Mouse (Mus musculus): ENCODE measurements around the gene Ubald1.

The Ubald1 gene

GRCm38 (mm10) chr16:4871926-4872325 is 8.2 kb downstream of the Ubald1 start:
- no peak for DNase-seq (ENCODE audit: low spot score)

GRCm38 (mm10) chr16:4870490-4870889 is 9.6 kb downstream of the Ubald1 start:
- DNase-seq (ENCODE audit: low spot score): no peak

- no peak for DNase-seq (ENCODE audit: low spot score)
Measured at GRCm38 (mm10) chr16:4866101-4866695, 13.9 kb downstream of the Ubald1 start.

- no peak for DNase-seq (ENCODE audit: low spot score)
Measured at GRCm38 (mm10) chr16:4863742-4864141, 16.4 kb downstream of the Ubald1 start.

GRCm38 (mm10) chr16:4862863-4863483 is 17.1 kb downstream of the Ubald1 start:
- DNase-seq (ENCODE audit: low spot score): peak; percentile 62

GRCm38 (mm10) chr16:4861392-4861791 is 18.7 kb downstream of the Ubald1 start:
- no peak for DNase-seq (ENCODE audit: low spot score)

- no peak for DNase-seq (ENCODE audit: low spot score)
Measured at GRCm38 (mm10) chr16:4855046-4855650, 25.0 kb downstream of the Ubald1 start.

GRCm38 (mm10) chr16:4850938-4851628 is 29.0 kb downstream of the Ubald1 start:
- DNase-seq (ENCODE audit: low spot score): no peak

- no peak for DNase-seq (ENCODE audit: low spot score)
Measured at GRCm38 (mm10) chr16:4850361-4850760, 29.8 kb downstream of the Ubald1 start.

- no peak for DNase-seq (ENCODE audit: low spot score)
Measured at GRCm38 (mm10) chr16:4848090-4848489, 32.0 kb downstream of the Ubald1 start.

GRCm38 (mm10) chr16:4847041-4847440 is 33.1 kb downstream of the Ubald1 start:
- DNase-seq (ENCODE audit: low spot score): no peak

- DNase-seq (ENCODE audit: low spot score): no peak
Measured at GRCm38 (mm10) chr16:4840231-4840630, 39.9 kb downstream of the Ubald1 start.

- no peak for DNase-seq (ENCODE audit: low spot score)
Measured at GRCm38 (mm10) chr16:4839552-4839951, 40.6 kb downstream of the Ubald1 start.

GRCm38 (mm10) chr16:4837631-4838030 is 42.5 kb downstream of the Ubald1 start:
- DNase-seq (ENCODE audit: low spot score): no peak

- no peak for DNase-seq (ENCODE audit: low spot score)
Measured at GRCm38 (mm10) chr16:4835191-4835590, 44.9 kb downstream of the Ubald1 start, which contains the start of gene 4930562C15Rik. Gene 4930562C15Rik, plus strand, starts transcription at chr16:4835416.

- DNase-seq (ENCODE audit: low spot score): no peak
Measured at GRCm38 (mm10) chr16:4833858-4834257, 46.3 kb downstream of the Ubald1 start.

- no peak for DNase-seq (ENCODE audit: low spot score)
Measured at GRCm38 (mm10) chr16:4831650-4832419, 48.3 kb downstream of the Ubald1 start.

- no peak for DNase-seq (ENCODE audit: low spot score)
Measured at GRCm38 (mm10) chr16:4829271-4829900, 50.7 kb downstream of the Ubald1 start.

GRCm38 (mm10) chr16:4827639-4828038 is 52.5 kb downstream of the Ubald1 start:
- no peak for DNase-seq (ENCODE audit: low spot score)

All from testis, postnatal 14 days (tissue).